Mouse (Mus musculus) CH12.LX (cell line): Measurements from ENCODE around the gene Tlcd1.
A peak's percentile ranks its signal among the peaks of the same experiment; 100 is the strongest.

Experiments
- CTCF ChIP-seq, 2 experiments: IDR thresholded peaks in 1 of 2; conservative IDR thresholded peaks in 1 of 2; 2 replicates each; pipeline ENCODE4 v1.5.1; 2011 to 2012; ENCODE audit warnings: low read depth in 2 of 2, low read length in 2 of 2, improper control_type of control experiment in 1 of 2, inconsistent platforms in 1 of 2, mild to moderate bottlenecking in 1 of 2, moderate library complexity in 1 of 2
- E2F4 ChIP-seq: IDR thresholded peaks from 2 replicates; pipeline ENCODE4 v1.6.1; 2011; ENCODE audit warnings: low read depth, low read length, improper control_type of control experiment; ENCODE audit not compliant: insufficient replicate concordance
- ELF1 ChIP-seq: IDR thresholded peaks from 2 replicates; pipeline ENCODE4 v1.6.1; 2014; ENCODE audit warnings: low read depth, mild to moderate bottlenecking, inconsistent platforms, low read length, improper control_type of control experiment
- EP300 ChIP-seq: IDR thresholded peaks from 2 replicates; pipeline ENCODE4 v1.6.1; 2011; ENCODE audit warnings: low read length, improper control_type of control experiment
- KAT2A ChIP-seq: IDR thresholded peaks from 2 replicates; pipeline ENCODE4 v1.6.1; 2012; ENCODE audit warnings: low read length, improper control_type of control experiment, inconsistent platforms; ENCODE audit not compliant: insufficient replicate concordance
- MAZ ChIP-seq: IDR thresholded peaks from 2 replicates; pipeline ENCODE4 v1.6.1; 2012; ENCODE audit warnings: low read depth, mild to moderate bottlenecking, inconsistent platforms, low read length, improper control_type of control experiment, moderate library complexity
- RCOR1 ChIP-seq: conservative IDR thresholded peaks from 2 replicates; pipeline ENCODE4 v1.6.1; 2012; ENCODE audit warnings: low read depth, mild to moderate bottlenecking, inconsistent platforms, low read length, improper control_type of control experiment
- USF1 ChIP-seq: IDR thresholded peaks from 2 replicates; pipeline ENCODE4 v1.6.1; 2014; ENCODE audit warnings: low read depth, mild to moderate bottlenecking, inconsistent platforms, low read length, improper control_type of control experiment

GRCm38 (mm10) chr11:78164924-78165760 is 11.4 kb upstream of the Tlcd1 start, which contains the start of gene Traf4:
- TF ChIP-seq USF1: no peak
- no peak for TF ChIP-seq E2F4
- TF ChIP-seq EP300: no peak
- TF ChIP-seq KAT2A: no peak
- TF ChIP-seq MAZ: no peak; the same call in 1 of the 2 replicates
- TF ChIP-seq CTCF (conservative IDR thresholded peaks at IDR 0.05 in 1 of 2, IDR thresholded peaks at IDR 0.05 in 1 of 2; ENCODE audit: low read depth in 2 of 2, low read length in 2 of 2): peak in 1 of 2 experiments; percentile 55; a peak in 2 of 4 replicates
- peak; percentile 31; the same call in 1 of the 2 replicates for TF ChIP-seq ELF1
- no peak for TF ChIP-seq RCOR1
